Mouse (Mus musculus): ENCODE results near the gene Smc3. TPM values are rescaled to one million over a fixed set of nuclear protein-coding genes. Genes with fewer than 3 reads are reported as not detected.

The Smc3 gene
- polyA plus RNA-seq, 1 experiment from 2014 or later: 63.1 TPM

Other genes with a start within 250 kb of the Smc3 start
- not detected in 2 replicates for gene Gm10197, start 228.6 kb upstream of the Smc3 start, polyA plus RNA-seq (2015; fragmentation: Nextera tagmentation; extraction: Ambion mirVana)
- 34.7 and 41.6 TPM in 2 replicates for gene Smndc1, start 209.8 kb upstream of the Smc3 start, polyA plus RNA-seq (2015; fragmentation: Nextera tagmentation; extraction: Ambion mirVana)
- 3.1 and 4.0 TPM in 2 replicates for gene Dusp5, start 71.3 kb upstream of the Smc3 start, polyA plus RNA-seq (2015; fragmentation: Nextera tagmentation; extraction: Ambion mirVana)
- 301 and 343 TPM in 2 replicates for gene Nutf2-ps1, start 11.3 kb upstream of the Smc3 start, polyA plus RNA-seq (2015; fragmentation: Nextera tagmentation; extraction: Ambion mirVana)
- 5.5 and 6.2 TPM in 2 replicates for gene Rbm20, start 76.9 kb downstream of the Smc3 start, polyA plus RNA-seq (2015; fragmentation: Nextera tagmentation; extraction: Ambion mirVana)

Measured in embryonic facial prominence, embryonic 15.5 days (tissue).